Mouse (Mus musculus) heart, postnatal 25 days (tissue): ENCODE data around the gene Gm21981. TPM values are rescaled to one million over a fixed set of nuclear protein-coding genes. Genes with fewer than 3 reads are reported as not detected.
"Not testable (repeated sequence)": the region's sequence is repeated elsewhere in the genome, so short reads cannot be mapped to it uniquely, and the experiment has no call there.

Experiments
- DNase-seq: peaks from one replicate; pipeline ENCODE4 v3.0.0; 2022; ENCODE audit warnings: low spot score
- intact Hi-C: fragments of 180-260 bp; cut with DNase I; formaldehyde crosslinking; loops from one replicate; pipeline ENCODE4 v1.15.1; 2025
- total RNA-seq, 2 experiments: library from RNA; stranded (reverse); gene quantifications; 2 replicates each; pipeline ENCODE4 v1.2.3; 2021

The Gm21981 gene
- total RNA-seq, 2 experiments from 2014 or later: 0.55 to 1.0 TPM

DNA sequence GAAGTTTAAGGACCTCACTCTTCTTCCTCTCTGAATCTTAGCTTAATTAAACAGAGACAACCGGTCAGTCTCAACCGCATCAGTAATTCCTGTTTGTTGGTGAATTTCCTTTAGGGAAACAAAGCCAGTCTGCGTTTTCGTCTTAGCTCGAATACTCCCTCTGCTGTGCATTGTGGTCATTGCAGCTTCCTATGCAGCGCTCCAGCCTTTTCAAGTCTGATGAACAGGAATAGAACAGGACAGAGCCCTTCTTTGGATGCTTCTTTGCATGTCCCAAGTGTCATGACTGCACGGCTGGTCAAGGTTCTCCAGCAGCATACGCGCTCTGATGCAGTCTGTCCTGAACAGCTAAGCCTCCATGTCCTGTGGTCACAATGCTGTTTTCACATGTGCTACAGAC, 17.7 kb downstream of the Gm21981 start:
- no peak for DNase-seq
- intact Hi-C loops: loop anchor here (1.0 to 10.0 kb wide), 5 partner anchors 44 to 302 kb away; partner anchors contain the start of genes Bysl, Gm20517, Med20 and Usp49

- DNase-seq: peak; percentile 35
- intact Hi-C loops: loop anchor here (10.0 kb wide), 1 partner anchor 298 kb away; no protein-coding TSS in a partner anchor
Observed at GRCm38 (mm10) chr17:47672311-47673111, 21.7 kb downstream of the Gm21981 start.

DNA sequence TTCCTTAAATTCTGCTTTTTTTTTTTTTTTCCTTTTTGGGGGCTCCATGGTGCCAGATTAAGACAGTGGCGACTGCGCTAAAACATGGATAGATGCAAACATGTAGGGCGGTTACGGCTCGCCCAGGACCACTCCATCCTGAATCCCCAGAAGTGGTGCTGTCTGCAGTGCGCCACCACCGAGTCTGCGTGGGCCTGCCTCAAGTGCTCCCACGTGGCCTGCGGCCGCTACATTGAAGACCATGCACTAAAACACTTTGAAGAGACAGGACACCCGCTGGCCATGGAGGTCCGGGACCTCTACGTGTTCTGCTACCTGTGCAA, 22.3 kb downstream of the Gm21981 start:
- intact Hi-C loops: loop anchor here (10.0 kb wide), 1 partner anchor 297 kb away; no protein-coding TSS in a partner anchor
- no peak for DNase-seq

GRCm38 (mm10) chr17:47669166-47669565, 25.1 kb downstream of the Gm21981 start:
- DNase-seq: no peak
- intact Hi-C loops: no loop called here

GRCm38 (mm10) chr17:47664474-47664873, 29.8 kb downstream of the Gm21981 start:
- no peak for DNase-seq
- intact Hi-C loops: no loop called here

- no peak for DNase-seq
- intact Hi-C loops: no loop called here
Observed at GRCm38 (mm10) chr17:47663009-47663713, 31.1 kb downstream of the Gm21981 start.

- DNase-seq: no peak
- intact Hi-C loops: no loop called here
Observed at GRCm38 (mm10) chr17:47658741-47659243, 35.5 kb downstream of the Gm21981 start.

DNA sequence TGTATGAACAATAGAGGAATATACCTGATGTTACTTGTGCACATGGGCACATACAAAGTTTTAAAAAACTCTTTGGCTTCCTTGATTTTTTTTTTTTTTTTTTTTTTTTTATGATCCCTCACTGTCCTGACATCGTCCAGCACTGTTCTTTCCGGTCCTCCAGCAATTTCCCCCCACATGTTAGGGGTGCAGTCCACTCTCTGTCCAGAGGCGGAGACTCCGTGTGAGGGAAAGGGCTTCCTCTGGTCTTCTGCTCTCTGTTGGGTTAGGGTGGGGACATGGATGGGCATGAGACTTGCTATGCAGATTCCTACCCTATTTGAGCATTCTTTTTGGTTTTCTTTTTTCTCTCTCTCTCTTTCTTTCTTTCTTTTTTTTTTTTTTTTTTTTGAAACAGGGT, 36.4 kb downstream of the Gm21981 start:
- no peak for DNase-seq
- intact Hi-C loops: no loop called here

DNA sequence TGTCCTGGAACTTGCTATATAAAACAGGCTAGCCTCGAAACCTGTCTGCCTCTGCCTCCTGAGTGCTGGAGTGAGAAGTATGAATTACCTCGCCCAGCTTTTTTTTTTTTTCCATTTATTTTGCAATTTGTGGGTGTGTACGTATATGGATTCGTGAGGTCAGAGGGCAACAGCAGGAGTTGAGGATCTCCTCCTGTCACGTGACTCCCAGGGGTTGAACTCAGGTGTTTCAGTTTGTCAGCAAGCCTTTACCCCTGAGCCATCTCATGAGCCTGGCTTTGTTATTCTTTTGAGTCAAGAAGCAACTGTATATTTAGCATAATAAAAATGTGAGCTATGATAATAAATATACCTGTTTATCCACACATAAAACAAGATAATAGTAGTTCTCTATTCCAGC, 38.6 kb downstream of the Gm21981 start:
- no peak for DNase-seq
- intact Hi-C loops: no loop called here

GRCm38 (mm10) chr17:47654346-47654745, 39.9 kb downstream of the Gm21981 start:
- intact Hi-C loops, DNase-seq: not testable (repeated sequence)

GRCm38 (mm10) chr17:47651953-47652352, 42.3 kb downstream of the Gm21981 start:
- DNase-seq: no peak
- intact Hi-C loops: no loop called here

DNA sequence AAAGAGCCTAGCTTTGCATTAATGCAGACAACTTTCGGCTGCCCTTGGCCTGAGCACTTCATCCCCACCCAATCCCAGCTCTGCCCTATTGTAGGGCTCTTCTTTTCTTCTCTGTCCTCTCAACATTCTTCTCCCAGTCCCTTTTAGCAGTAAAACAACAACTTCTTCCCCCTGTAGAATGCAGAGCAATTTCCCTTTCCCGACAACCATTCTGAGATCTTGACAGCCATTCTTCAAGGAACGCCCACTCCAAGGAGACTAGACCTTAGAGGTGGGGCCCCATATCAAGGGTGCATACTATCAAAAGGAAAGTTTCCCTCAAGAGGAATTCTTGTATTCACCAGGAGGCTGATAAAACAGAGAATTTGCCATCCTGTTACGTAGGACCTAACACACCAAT, 45.3 kb downstream of the Gm21981 start:
- intact Hi-C loops: no loop called here
- no peak for DNase-seq

DNA sequence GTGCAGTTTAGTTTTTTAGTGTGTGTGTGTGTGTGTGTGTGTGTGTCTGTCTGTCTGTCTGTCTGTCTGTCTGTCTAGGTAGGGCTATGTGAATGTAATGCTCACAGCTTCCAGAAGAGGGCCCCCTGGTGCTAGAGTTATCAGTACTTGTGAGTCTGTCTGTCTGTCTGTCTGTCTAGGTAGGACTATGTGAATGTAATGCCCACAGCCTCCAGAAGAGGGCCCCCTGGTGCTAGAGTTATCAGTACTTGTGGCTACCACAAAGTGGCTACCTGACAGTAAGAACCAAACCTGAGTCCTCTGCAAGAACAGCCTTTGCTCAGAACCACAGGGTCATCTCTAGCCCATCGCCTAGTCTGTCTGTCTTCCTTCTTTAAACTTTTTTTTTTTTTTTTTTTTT, 47.6 kb downstream of the Gm21981 start:
- intact Hi-C loops: no loop called here
- DNase-seq: peak; percentile 12

DNA sequence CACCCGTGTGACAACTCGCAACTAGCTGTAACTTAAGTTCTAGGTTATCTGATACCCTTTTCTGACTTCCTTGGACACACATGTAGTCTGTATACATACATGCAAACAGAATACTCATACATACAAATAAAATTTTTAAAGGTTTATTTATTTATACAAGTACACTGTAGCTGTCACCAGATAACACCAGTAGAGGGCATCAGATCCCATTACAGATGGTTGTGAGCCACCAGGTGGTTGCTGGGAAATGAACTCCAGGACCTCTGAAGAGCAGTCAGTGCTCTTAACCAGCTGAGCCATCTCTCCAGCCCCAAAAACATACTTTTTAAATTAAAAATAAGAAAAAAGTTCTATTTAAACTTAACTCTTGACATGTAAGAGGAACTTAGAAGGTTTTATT, 51.3 kb downstream of the Gm21981 start:
- DNase-seq: no peak
- intact Hi-C loops: no loop called here

Other genes starting within 250 kb of the Gm21981 start
- 10 to 100 TPM in 1 of 2 experiments, 1 to 10 TPM in 1; 10.0 to 11.4 TPM for gene Taf8, start 192.2 kb downstream of the Gm21981 start, total RNA-seq
- 10 to 100 TPM; 75.6 to 87.9 TPM for gene Ccnd3, start 189.4 kb downstream of the Gm21981 start, total RNA-seq
- gene Bysl, start 83.0 kb downstream of the Gm21981 start, total RNA-seq: 10 to 100 TPM; 15.0 to 15.8 TPM
- gene Med20, start 82.9 kb downstream of the Gm21981 start, total RNA-seq: 10 to 100 TPM; 18.3 to 20.1 TPM
- 1 to 10 TPM; 2.3 to 2.5 TPM for gene Gm20517, start 82.9 kb downstream of the Gm21981 start, total RNA-seq
- gene Usp49, start 63.8 kb downstream of the Gm21981 start, total RNA-seq: 1 to 10 TPM; 3.3 to 4.0 TPM
- gene Tomm6, start 6.1 kb downstream of the Gm21981 start, total RNA-seq: 100 to 1,000 TPM; 121 to 131 TPM
- gene Frs3, start 5.4 kb downstream of the Gm21981 start, total RNA-seq: 1 to 10 TPM; 4.9 to 5.2 TPM
- gene Prickle4, start 281 bp upstream of the Gm21981 start, total RNA-seq: 1 to 10 TPM; 3.8 to 5.6 TPM
- not detected for gene Pgc, start 32.4 kb upstream of the Gm21981 start, total RNA-seq
- 10 to 100 TPM; 40.8 to 45.7 TPM for gene Tfeb, start 42.6 kb upstream of the Gm21981 start, total RNA-seq
- gene Mdfi, start 140.2 kb upstream of the Gm21981 start, total RNA-seq: 1 to 10 TPM; 2.4 TPM
- gene Foxp4, start 230.2 kb upstream of the Gm21981 start, total RNA-seq: 1 to 10 TPM; 9.4 to 9.6 TPM